ENCODE assay signal across 9 mouse cellular contexts in genomic region chr2:28641435-28641941, GRCm38 (mm10). TPM values are rescaled to one million over a fixed set of nuclear protein-coding genes. Genes with fewer than 3 reads are reported as not detected.
DNase-seq lines count a peak whose midpoint lies in the region; ATAC-seq and TF ChIP-seq lines count a peak whose summit lies in the region.
"Had no signal": no experiment of that assay in that cellular context is flagged by ENCODE, and none has a peak within 500 bp of the region (broad histone marks: within the 10 kb centered on the region; RNA-seq: fewer than 3 reads in every experiment).

No protein-coding gene starts in this region.

- no peak for TF ChIP-seq EP300 in heart, adult 2 months (IDR thresholded peaks at IDR 0.05; ENCODE audit: insufficient read depth, low read depth, low read length)
- TF ChIP-seq EP300 in lung, postnatal 0 days (IDR thresholded peaks at IDR 0.05), result no peak

- peak; percentile 61 for ATAC-seq in intestine, embryonic 14.5 days (replicated peaks; ENCODE audit: low FRiP score, low TSS enrichment, low read depth)
- peak; percentile 48 for ATAC-seq in lung, postnatal 0 days
- ATAC-seq in stomach, embryonic 16.5 days (ENCODE audit: insufficient read depth, low FRiP score), result peak; percentile 45; the same call in 1 of the 2 replicates

- intact Hi-C loops in heart, adult 2 months (cut with DNase I), result loop anchor here (5.0 kb wide), 2 partner anchors 54 to 129 kb away; partner anchors contain the start of gene Ralgds

- H3K27me3 ChIP-seq in heart, adult 2 months (ENCODE audit: control insufficient read depth, insufficient read depth, low read length), result no peaks in the 10 kb centered on the region
- no peaks in the 10 kb centered on the region for H3K27me3 ChIP-seq in C2C12 (ENCODE audit: control insufficient read depth, insufficient read depth, insufficient read length)
- H3K27me3 ChIP-seq in intestine, embryonic 14.5 days (replicated peaks; ENCODE audit: control insufficient read depth, insufficient read depth, low read length), result no peaks in the 10 kb centered on the region
- no peaks in the 10 kb centered on the region for H3K27me3 ChIP-seq in lung, postnatal 0 days (replicated peaks; ENCODE audit: insufficient read depth, low read length)
- no peaks in the 10 kb centered on the region for H3K27me3 ChIP-seq in stomach, embryonic 16.5 days (ENCODE audit: control insufficient read depth, insufficient read depth, low read length)

- no peak for TF ChIP-seq POLR2A in heart, adult 2 months (IDR thresholded peaks at IDR 0.05; ENCODE audit: insufficient read depth, low read depth, low read length)

- H3K79me3 ChIP-seq in C2C12 (ENCODE audit: low read depth), result peaks cover 24% of the 10 kb centered on the region

- H3K4me1 ChIP-seq in heart, adult 2 months (ENCODE audit: control insufficient read depth, insufficient read depth, low read length), result no peaks in the 10 kb centered on the region
- H3K4me1 ChIP-seq in intestine, embryonic 14.5 days (replicated peaks; ENCODE audit: control insufficient read depth, insufficient read depth, low read length), result peaks cover 24% of the 10 kb centered on the region
- no peaks in the 10 kb centered on the region; the same call in 1 of the 2 replicates for H3K4me1 ChIP-seq in lung, postnatal 0 days (ENCODE audit: insufficient read depth, low read depth, low read length)
- H3K4me1 ChIP-seq in stomach, embryonic 16.5 days (ENCODE audit: control insufficient read depth, insufficient read depth, low read length), result peaks cover 14% of the 10 kb centered on the region

- peak overlapping the region; percentile 81 for H3ac ChIP-seq in C2C12 (ENCODE audit: control insufficient read depth, insufficient read length, low read depth)

- H3K79me2 ChIP-seq in heart, adult 2 months (replicated peaks; ENCODE audit: control insufficient read depth, insufficient read depth, low read length), result peaks cover 6% of the 10 kb centered on the region
- peaks cover 51% of the 10 kb centered on the region for H3K79me2 ChIP-seq in C2C12 (ENCODE audit: control insufficient read depth, insufficient read depth)

- no peak for DNase-seq in heart, adult 2 months
- DNase-seq in heart, adult 11 months, result no peak
- peak; percentile 41 for DNase-seq in embryo, embryonic 10.5 days (ENCODE audit: low spot score)
- DNase-seq in intestine, embryonic 14.5 days (ENCODE audit: low spot score), result peak; percentile 79
- DNase-seq in lung, postnatal 0 days (ENCODE audit: low spot score), result no peak
- no peak for DNase-seq in gastrocnemius, postnatal 25 days

- no peaks in the 10 kb centered on the region for H3K9me3 ChIP-seq in intestine, embryonic 14.5 days (ENCODE audit: control insufficient read depth, low read length)
- no peaks in the 10 kb centered on the region for H3K9me3 ChIP-seq in lung, postnatal 0 days (ENCODE audit: low read length)
- no peaks in the 10 kb centered on the region for H3K9me3 ChIP-seq in stomach, embryonic 16.5 days (replicated peaks; ENCODE audit: control insufficient read depth, low read length)

- WGBS in heart, adult 2 months, result under 1% methylated on average over 43 of the region's 43 CpGs
- WGBS in intestine, embryonic 14.5 days, result 1% methylated on average over 43 of the region's 43 CpGs
- WGBS in lung, postnatal 0 days, result 0% methylated on average over 37 of the region's 43 CpGs
- WGBS in stomach, embryonic 16.5 days, result 1% methylated on average over 41 of the region's 43 CpGs

- peak overlapping the region; percentile 89 for H3K9ac ChIP-seq in heart, adult 2 months (ENCODE audit: low read depth, low read length)
- H3K9ac ChIP-seq in intestine, embryonic 14.5 days (ENCODE audit: low read length), result peak overlapping the region; percentile 86
- H3K9ac ChIP-seq in lung, postnatal 0 days (replicated peaks; ENCODE audit: low read depth), result peak overlapping the region; percentile 74
- H3K9ac ChIP-seq in stomach, embryonic 16.5 days (ENCODE audit: low read length), result peak overlapping the region; percentile 94

- TF ChIP-seq CTCF in heart, adult 2 months (IDR thresholded peaks at IDR 0.05), result no peak
- no peak for TF ChIP-seq CTCF in C2C12 (IDR thresholded peaks at IDR 0.05; ENCODE audit: control insufficient read depth, insufficient read depth, insufficient read length)
- no peak for TF ChIP-seq CTCF in lung, postnatal 0 days (IDR thresholded peaks at IDR 0.05)

- peak overlapping the region; percentile 88 for H3K4me2 ChIP-seq in intestine, embryonic 14.5 days (ENCODE audit: low read length)
- peak overlapping the region; percentile 81 for H3K4me2 ChIP-seq in lung, postnatal 0 days (replicated peaks; ENCODE audit: low read depth, low read length)
- peak overlapping the region; percentile 93 for H3K4me2 ChIP-seq in stomach, embryonic 16.5 days (ENCODE audit: low read depth, low read length)

- peak overlapping the region; percentile 99 for H3K27ac ChIP-seq in heart, adult 2 months
- H3K27ac ChIP-seq in intestine, embryonic 14.5 days (ENCODE audit: low read depth), result peak overlapping the region; percentile 88
- peak overlapping the region; percentile 71 for H3K27ac ChIP-seq in lung, postnatal 0 days (ENCODE audit: low read length)
- peak overlapping the region; percentile 90 for H3K27ac ChIP-seq in stomach, embryonic 16.5 days (ENCODE audit: low read length)

- H3K36me3 ChIP-seq in heart, adult 2 months (ENCODE audit: control insufficient read depth, insufficient read depth, low read length), result no peaks in the 10 kb centered on the region
- H3K36me3 ChIP-seq in C2C12 (ENCODE audit: control insufficient read depth, insufficient read depth), result no peaks in the 10 kb centered on the region
- no peaks in the 10 kb centered on the region for H3K36me3 ChIP-seq in intestine, embryonic 14.5 days (ENCODE audit: control insufficient read depth, insufficient read depth, low read length)
- H3K36me3 ChIP-seq in lung, postnatal 0 days (ENCODE audit: insufficient read depth, low read length), result no peaks in the 10 kb centered on the region
- no peaks in the 10 kb centered on the region for H3K36me3 ChIP-seq in stomach, embryonic 16.5 days (ENCODE audit: control insufficient read depth, insufficient read depth, low read length)

- peak overlapping the region; percentile 94 for H3K4me3 ChIP-seq in heart, adult 2 months
- H3K4me3 ChIP-seq in C2C12 (ENCODE audit: insufficient read depth, poor library complexity, severe bottlenecking), result peak overlapping the region; percentile 86
- peak overlapping the region; percentile 97 for H3K4me3 ChIP-seq in intestine, embryonic 14.5 days (ENCODE audit: low read depth, low read length)
- peak overlapping the region; percentile 96 for H3K4me3 ChIP-seq in lung, postnatal 0 days (ENCODE audit: low read depth, low read length)
- peak overlapping the region; percentile 98 for H3K4me3 ChIP-seq in stomach, embryonic 16.5 days (replicated peaks; ENCODE audit: low read length)

TF ChIP-seq in C2C12, 6 proteins besides CTCF, POLR2A, EP300 and RAD21:
- TF ChIP-seq MYOG (IDR thresholded peaks at IDR 0.05; ENCODE audit: control insufficient read depth, extremely low read depth, insufficient read length), result no peak
- no peak for TF ChIP-seq MAX (IDR thresholded peaks at IDR 0.05)
- TF ChIP-seq CEBPB (IDR thresholded peaks at IDR 0.05; ENCODE audit: low read depth), result no peak
- TF ChIP-seq USF1 (IDR thresholded peaks at IDR 0.05; ENCODE audit: low read depth), result no peak

RNA-seq across cellular contexts. Expression of gene Tsc1, which starts 0.5 kb away (rescaled TPM):
- 10 to 100 TPM; 24.9 to 29.3 TPM for total RNA-seq in heart, adult 2 months (2021)
- polyA plus RNA-seq in heart, adult 2 months (2012; rRNA removed), result 11.5 and 22.7 TPM in 2 replicates
- 6.9 TPM for polyA plus RNA-seq in C2C12 (2012; fragmentation: generic; extraction: Trizol)
- polyA plus RNA-seq in intestine, embryonic 14.5 days (2014; fragmentation: Nextera tagmentation; extraction: Ambion mirVana), result 17.2 and 19.4 TPM in 2 replicates
- 7.3 and 8.7 TPM in 2 replicates for polyA plus RNA-seq in lung, postnatal 0 days (2015; fragmentation: Nextera tagmentation; extraction: Ambion mirVana)
- polyA plus RNA-seq in stomach, embryonic 16.5 days (2015; fragmentation: Nextera tagmentation; extraction: Ambion mirVana), result 16.5 and 18.8 TPM in 2 replicates
- 10 to 100 TPM; 26.9 to 32.5 TPM for total RNA-seq in gastrocnemius, postnatal 25 days (2021)

RNA-seq across cellular contexts. Expression of gene Gfi1b, which starts 19.7 kb away (rescaled TPM):
- not detected for total RNA-seq in heart, adult 2 months (2021)
- polyA plus RNA-seq in heart, adult 2 months (2012; rRNA removed), result 0.12 TPM in 2 replicates
- not detected for polyA plus RNA-seq in C2C12 (2012; fragmentation: generic; extraction: Trizol)
- polyA plus RNA-seq in intestine, embryonic 14.5 days (2014; fragmentation: Nextera tagmentation; extraction: Ambion mirVana), result 0.27 TPM in 1 of 2 replicates, not detected in the other
- 0.94 and 1.0 TPM in 2 replicates for polyA plus RNA-seq in lung, postnatal 0 days (2015; fragmentation: Nextera tagmentation; extraction: Ambion mirVana)
- polyA plus RNA-seq in stomach, embryonic 16.5 days (2015; fragmentation: Nextera tagmentation; extraction: Ambion mirVana), result 4.3 and 6.5 TPM in 2 replicates
- not detected for total RNA-seq in gastrocnemius, postnatal 25 days (2021)

RNA-seq across cellular contexts. Expression of gene Gtf3c5, which starts 57.9 kb away (rescaled TPM):
- total RNA-seq in heart, adult 2 months (2021), result 10 to 100 TPM; 11.0 to 12.2 TPM
- polyA plus RNA-seq in heart, adult 2 months (2012; rRNA removed), result 14.3 and 21.9 TPM in 2 replicates
- polyA plus RNA-seq in C2C12 (2012; fragmentation: generic; extraction: Trizol), result 28.1 TPM
- polyA plus RNA-seq in intestine, embryonic 14.5 days (2014; fragmentation: Nextera tagmentation; extraction: Ambion mirVana), result 30.4 and 30.5 TPM in 2 replicates
- 15.8 and 18.9 TPM in 2 replicates for polyA plus RNA-seq in lung, postnatal 0 days (2015; fragmentation: Nextera tagmentation; extraction: Ambion mirVana)
- 37.2 and 38.2 TPM in 2 replicates for polyA plus RNA-seq in stomach, embryonic 16.5 days (2015; fragmentation: Nextera tagmentation; extraction: Ambion mirVana)
- 1 to 10 TPM; 7.3 to 7.6 TPM for total RNA-seq in gastrocnemius, postnatal 25 days (2021)

RNA-seq across cellular contexts. Expression of gene Spaca9, which starts 58.0 kb away (rescaled TPM):
- total RNA-seq in heart, adult 2 months (2021), result not detected
- polyA plus RNA-seq in heart, adult 2 months (2012; rRNA removed), result 0.50 and 1.7 TPM in 2 replicates
- 0.96 TPM for polyA plus RNA-seq in C2C12 (2012; fragmentation: generic; extraction: Trizol)
- 1.3 and 1.6 TPM in 2 replicates for polyA plus RNA-seq in intestine, embryonic 14.5 days (2014; fragmentation: Nextera tagmentation; extraction: Ambion mirVana)
- 21.2 and 26.3 TPM in 2 replicates for polyA plus RNA-seq in lung, postnatal 0 days (2015; fragmentation: Nextera tagmentation; extraction: Ambion mirVana)
- 1.3 and 1.5 TPM in 2 replicates for polyA plus RNA-seq in stomach, embryonic 16.5 days (2015; fragmentation: Nextera tagmentation; extraction: Ambion mirVana)
- total RNA-seq in gastrocnemius, postnatal 25 days (2021), result not detected
- total RNA-seq: neutrophil, adult 5-6 weeks had no signal

RNA-seq across cellular contexts. Expression of gene Ak8, which starts 58.5 kb away (rescaled TPM):
- not detected for total RNA-seq in heart, adult 2 months (2021)
- polyA plus RNA-seq in heart, adult 2 months (2012; rRNA removed), result 0.18 and 0.59 TPM in 2 replicates
- polyA plus RNA-seq in C2C12 (2012; fragmentation: generic; extraction: Trizol), result 0.04 TPM
- 0.19 and 1.3 TPM in 2 replicates for polyA plus RNA-seq in intestine, embryonic 14.5 days (2014; fragmentation: Nextera tagmentation; extraction: Ambion mirVana)
- 8.7 and 10.9 TPM in 2 replicates for polyA plus RNA-seq in lung, postnatal 0 days (2015; fragmentation: Nextera tagmentation; extraction: Ambion mirVana)
- polyA plus RNA-seq in stomach, embryonic 16.5 days (2015; fragmentation: Nextera tagmentation; extraction: Ambion mirVana), result 0.46 and 1.2 TPM in 2 replicates
- under 1 TPM in 1 of 2 experiments, not detected in 1; 0.19 TPM for total RNA-seq in gastrocnemius, postnatal 25 days (2021)

Comparison
In these comparisons a context has a peak if more than half of its experiments do, and no peak if none do; other contexts are left out.
1. DNase-seq: peak in embryo, embryonic 10.5 days (single experiment) and intestine, embryonic 14.5 days (single experiment); none in heart, adult 2 months (0 of 2), heart, adult 11 months (single experiment), lung, postnatal 0 days (single experiment) and gastrocnemius, postnatal 25 days (single experiment).
2. Peak in every context shown above with its lines, with median percentiles within 50 percentile points of each other: H3K27ac ChIP-seq, H3K4me3 ChIP-seq, H3K9ac ChIP-seq, ATAC-seq and H3K4me2 ChIP-seq.